Mouse (Mus musculus) E14TG2a.4 (cell line): ENCODE results near the gene Il27.

Experiments
- CTCF ChIP-seq: conservative IDR thresholded peaks from 2 replicates; pipeline ENCODE4 v1.5.1; 2014; ENCODE audit warnings: low read length
- NANOG ChIP-seq: IDR thresholded peaks from 2 replicates; pipeline ENCODE4 v1.6.1; 2014; ENCODE audit warnings: borderline replicate concordance, low read length, mixed read lengths
- POU5F1 ChIP-seq: IDR thresholded peaks from 2 replicates; pipeline ENCODE4 v1.6.1; 2014; ENCODE audit warnings: low read length, borderline replicate concordance

GRCm38 (mm10) chr7:126565693-126566092 is 29.0 kb downstream of the Il27 start:
- TF ChIP-seq CTCF = no peak
- no peak for TF ChIP-seq POU5F1
- no peak for TF ChIP-seq NANOG
